Mouse (Mus musculus) liver, embryonic 14.5 days (tissue): ENCODE results near the gene Tvp23b. TPM values are rescaled to one million over a fixed set of nuclear protein-coding genes. Genes with fewer than 3 reads are reported as not detected.

Experiments used
- ATAC-seq: fragments of 200-750 bp; cut with Nextera tagmentation; 2 replicates; pipeline ENCODE4 v1.8.0; 2017; ENCODE audit warnings: moderate number of reproducible peaks, mild to moderate bottlenecking, moderate library complexity; ENCODE audit not compliant: insufficient read depth
- DNase-seq, 3 experiments: peaks; one replicate each; pipeline ENCODE4 v3.0.0-alpha.2; 2012 to 2013; ENCODE audit warnings: low read depth in 3 of 3, low spot score in 3 of 3
- H3K27ac ChIP-seq: fragments of 300-500 bp; sonication (generic); 2 replicates; pipeline ENCODE4 v1.5.1; 2014; ENCODE audit warnings: moderate library complexity, mild to moderate bottlenecking, control low read depth, inconsistent platforms
- H3K27me3 ChIP-seq: fragments of 300-500 bp; sonication (generic); 2 replicates; pipeline ENCODE4 v1.6.1; 2014; ENCODE audit warnings: mild to moderate bottlenecking, low read length, moderate library complexity; ENCODE audit not compliant: control insufficient read depth, insufficient read depth
- H3K36me3 ChIP-seq: fragments of 300-500 bp; sonication (generic); replicated peaks from 2 replicates; pipeline ENCODE4 v1.6.1; 2014; ENCODE audit warnings: low read depth; ENCODE audit not compliant: control insufficient read depth, insufficient read depth
- H3K4me1 ChIP-seq, 2 experiments: fragments of 200-500 bp in 1 of 2; fragments of 300-500 bp in 1 of 2; sonication (generic) in 1 of 2; replicated peaks; 2 replicates each; pipeline ENCODE4 v1.6.1; 2012 to 2014; ENCODE audit warnings: antibody characterized with exemption in 1 of 2, inconsistent platforms in 1 of 2, low read length in 1 of 2; ENCODE audit not compliant: control insufficient read depth in 2 of 2, insufficient read depth in 2 of 2
- H3K4me2 ChIP-seq: fragments of 300-500 bp; sonication (generic); 2 replicates; pipeline ENCODE4 v1.6.1; 2014; ENCODE audit warnings: low read depth, mild to moderate bottlenecking, control low read depth, moderate library complexity
- H3K4me3 ChIP-seq, 2 experiments: fragments of 200-500 bp in 1 of 2; fragments of 300-500 bp in 1 of 2; sonication (generic) in 1 of 2; 2 replicates each; pipeline ENCODE4 v1.5.1; 2012 to 2014; ENCODE audit warnings: low read depth in 2 of 2, low read length in 2 of 2, mild to moderate bottlenecking in 2 of 2, control low read depth in 1 of 2, inconsistent platforms in 1 of 2, moderate library complexity in 1 of 2; ENCODE audit not compliant: insufficient read depth in 1 of 2
- H3K9ac ChIP-seq: fragments of 300-500 bp; sonication (generic); replicated peaks from 2 replicates; pipeline ENCODE4 v1.6.1; 2014; ENCODE audit warnings: mild to moderate bottlenecking, control low read depth, moderate library complexity
- H3K9me3 ChIP-seq: fragments of 300-500 bp; sonication (generic); 2 replicates; pipeline ENCODE4 v1.6.1; 2016; ENCODE audit warnings: low read length, mixed read lengths; ENCODE audit not compliant: control insufficient read depth
- CTCF ChIP-seq: IDR thresholded peaks from 2 replicates; pipeline ENCODE4 v1.5.1; 2016; ENCODE audit warnings: antibody characterized with exemption, low read depth, control low read depth
- EP300 ChIP-seq: IDR thresholded peaks from 2 replicates; pipeline ENCODE4 v1.6.1; 2016; ENCODE audit warnings: antibody characterized with exemption, low read depth
- WGBS: fragments of 180-500 bp; shearing (Covaris S2); extraction: QIAGEN DNeasy Blood & Tissue Kit; methylation state at CpG from one replicate; pipeline ENCODE4 v1.1.7; 2014; ENCODE audit not compliant: insufficient replicate concordance; 5-methylcytosine and 5-hydroxymethylcytosine counted together
- polyA plus RNA-seq, 2 experiments: library from polyadenylated mRNA; depleted of rRNA in 1 of 2; stranded (reverse) in 1 of 2; unstranded in 1 of 2; fragments of >200 nt; fragmentation: Nextera tagmentation in 1 of 2; extraction: Ambion mirVana in 1 of 2; gene quantifications; 2 replicates each; pipeline versions ENCODE4 v1.2.1 to v1.2.3; 2012 to 2014

Gene Tvp23b
- polyA plus RNA-seq, 2 experiments: 12.9 to 25.3 TPM

DNA sequence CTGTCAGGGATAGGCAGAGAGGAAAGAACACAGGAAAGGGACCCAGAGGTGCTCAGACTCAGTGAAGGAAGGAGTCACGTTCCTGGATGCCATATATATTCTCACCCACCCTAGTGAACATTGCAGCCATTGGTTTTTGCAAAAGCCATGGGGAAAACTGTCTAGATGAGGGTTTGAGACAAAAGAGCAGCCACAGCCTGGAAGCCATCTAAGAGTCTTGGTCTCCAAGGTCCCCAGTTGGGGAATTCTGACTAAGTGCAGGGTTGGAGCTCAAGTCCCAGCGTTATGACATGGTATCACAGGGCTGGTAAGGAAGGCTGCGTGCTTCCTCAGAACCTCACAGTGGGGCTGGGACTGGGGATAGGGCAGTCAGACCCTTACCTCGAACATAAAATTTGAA is 13.7 kb upstream of the Tvp23b start:
- no peak overlapping the region for H3K4me2 ChIP-seq
- 59% methylated on average over 4 of the region's 4 CpGs for WGBS
- TF ChIP-seq EP300 (no peak), CTCF (no peak)
- no peak overlapping the region for H3K4me3 ChIP-seq
- H3K27ac ChIP-seq: no peak overlapping the region
- no peak for DNase-seq
- H3K4me1 ChIP-seq: peaks cover 0 to 7% of the 10 kb centered on the region in 2 experiments; a peak in 1 of 4 replicates
- H3K9me3 ChIP-seq: no peaks in the 10 kb centered on the region
- H3K9ac ChIP-seq: no peak overlapping the region
- H3K36me3 ChIP-seq: no peaks in the 10 kb centered on the region
- no peaks in the 10 kb centered on the region for H3K27me3 ChIP-seq
- no peak for ATAC-seq

DNA sequence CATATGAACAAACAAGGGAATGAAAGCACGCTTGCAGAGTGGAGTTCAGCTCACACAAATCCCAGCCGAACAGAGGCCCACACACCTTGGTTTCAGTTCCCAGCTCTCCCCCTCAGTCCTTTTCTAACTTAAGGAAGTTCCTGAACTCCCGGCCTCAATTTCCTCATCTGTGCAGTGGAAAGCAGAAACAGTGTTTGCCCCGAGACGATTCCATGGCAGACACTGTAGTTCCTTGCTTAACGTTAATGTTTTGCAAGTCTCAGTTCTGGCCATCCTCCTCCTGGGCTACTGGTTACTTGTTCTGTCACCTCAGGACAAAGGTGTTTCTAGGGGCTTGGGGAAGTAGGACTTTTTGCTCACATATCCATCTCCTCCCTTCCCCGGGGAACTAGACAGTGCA is 12.6 kb upstream of the Tvp23b start:
- no peak overlapping the region for H3K9ac ChIP-seq
- no peak for TF ChIP-seq CTCF
- TF ChIP-seq EP300: no peak
- H3K27ac ChIP-seq: no peak overlapping the region
- H3K36me3 ChIP-seq: no peaks in the 10 kb centered on the region
- no peaks in the 10 kb centered on the region for H3K27me3 ChIP-seq
- H3K4me1 ChIP-seq: peaks cover 0 to 7% of the 10 kb centered on the region in 2 experiments; a peak in 1 of 4 replicates
- WGBS: 52% methylated on average over 7 of the region's 7 CpGs
- DNase-seq: no peak
- no peak for ATAC-seq
- no peak overlapping the region for H3K4me3 ChIP-seq
- H3K4me2 ChIP-seq: no peak overlapping the region
- no peaks in the 10 kb centered on the region for H3K9me3 ChIP-seq

DNA sequence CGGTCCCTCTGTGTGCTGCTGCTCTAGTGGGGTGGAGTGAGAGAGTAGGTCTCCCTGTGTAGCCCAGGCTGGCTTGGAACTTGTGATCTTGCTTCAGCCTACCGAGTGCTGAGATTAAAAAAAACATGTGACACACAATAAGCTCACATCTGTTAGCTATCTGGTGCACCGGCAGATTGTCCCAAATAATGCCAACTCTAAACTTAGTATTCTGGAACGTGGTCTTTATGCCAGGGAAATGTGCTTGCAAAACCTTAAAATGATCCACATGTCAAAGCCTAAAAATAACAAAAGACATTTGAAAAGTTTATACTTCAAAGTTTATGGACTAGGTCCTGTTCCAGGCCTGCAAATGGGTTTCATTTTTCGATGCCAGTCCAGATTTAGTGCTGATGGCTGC is 10.1 kb upstream of the Tvp23b start:
- H3K9me3 ChIP-seq: no peaks in the 10 kb centered on the region
- H3K27me3 ChIP-seq: no peaks in the 10 kb centered on the region
- no peak overlapping the region for H3K9ac ChIP-seq
- ATAC-seq (no peak), DNase-seq (no peak)
- WGBS: 77% methylated on average over 5 of the region's 5 CpGs
- TF ChIP-seq CTCF (no peak), EP300 (no peak)
- H3K4me2 ChIP-seq: no peak overlapping the region
- H3K36me3 ChIP-seq: no peaks in the 10 kb centered on the region
- no peak overlapping the region for H3K4me3 ChIP-seq
- H3K27ac ChIP-seq: no peak overlapping the region
- H3K4me1 ChIP-seq: peaks cover 0 to 7% of the 10 kb centered on the region in 2 experiments; a peak in 1 of 4 replicates

DNA sequence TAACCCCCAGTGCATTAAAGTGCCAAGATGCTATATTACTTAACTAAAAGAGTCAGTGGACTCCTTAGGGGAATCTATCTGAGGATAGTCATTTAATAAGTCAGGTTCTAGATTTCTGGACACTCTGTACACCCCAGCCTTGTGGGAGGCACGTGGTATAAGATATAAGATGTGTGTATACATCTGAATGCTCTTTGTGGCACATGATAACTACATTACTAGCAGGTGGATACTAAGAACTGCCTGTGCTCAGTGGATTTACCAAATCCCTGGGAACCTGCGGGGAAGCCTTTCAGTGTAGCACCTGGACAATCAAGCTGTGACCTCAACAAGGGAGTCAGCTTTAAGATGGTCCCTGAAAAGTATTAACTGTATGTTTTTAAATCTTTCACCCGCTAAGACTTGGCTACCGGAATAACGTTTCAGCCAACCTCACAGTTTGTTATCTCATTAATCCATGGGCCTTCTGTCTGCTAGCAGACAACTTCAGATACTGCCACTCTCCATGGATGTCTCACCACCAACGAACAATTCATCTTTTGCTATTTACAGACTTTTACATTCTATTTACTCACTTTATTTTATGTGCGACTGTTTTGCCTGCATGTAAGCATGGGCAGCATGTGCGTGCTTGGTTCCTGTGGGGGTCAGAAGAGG is 9.4 kb upstream of the Tvp23b start:
- Histone ChIP-seq H3K9ac (no peak overlapping the region), H3K27me3 (no peaks in the 10 kb centered on the region), H3K4me3 (no peak overlapping the region), H3K4me1 (peaks cover 0 to 7% of the 10 kb centered on the region in 2 experiments; a peak in 1 of 4 replicates), H3K27ac (no peak overlapping the region), H3K36me3 (no peaks in the 10 kb centered on the region), H3K9me3 (no peaks in the 10 kb centered on the region), H3K4me2 (no peak overlapping the region)
- ATAC-seq (peak; percentile 74; the same call in 1 of the 2 replicates), DNase-seq (no peak)
- TF ChIP-seq CTCF (no peak), EP300 (peak; percentile 48)
- WGBS: 32% methylated on average over 8 of the region's 8 CpGs

DNA sequence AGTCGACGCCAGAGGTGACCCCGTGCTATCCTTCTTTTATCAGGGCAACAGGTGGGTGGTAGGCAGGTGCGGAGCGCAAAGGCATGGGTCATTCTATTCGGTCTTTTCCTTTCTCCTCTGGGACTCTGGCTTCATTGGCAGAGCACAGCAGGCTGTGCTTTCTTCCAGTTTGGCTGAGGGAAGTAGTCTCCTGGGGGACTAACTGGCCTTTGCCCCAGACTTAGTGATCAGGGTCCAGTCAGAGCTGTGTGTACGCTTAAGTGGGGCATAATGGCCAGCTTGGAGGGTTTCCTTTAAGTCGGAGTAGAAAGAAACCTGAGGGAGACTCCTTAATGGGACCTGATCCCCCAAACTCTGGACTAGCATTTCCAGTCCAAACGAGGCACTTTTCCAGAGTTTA is 5.8 kb upstream of the Tvp23b start:
- ATAC-seq: no peak
- H3K4me2 ChIP-seq: no peak overlapping the region
- no peaks in the 10 kb centered on the region for H3K27me3 ChIP-seq
- H3K9me3 ChIP-seq: no peaks in the 10 kb centered on the region
- H3K9ac ChIP-seq: no peak overlapping the region
- no peak for DNase-seq
- H3K4me1 ChIP-seq: peaks cover 0 to 7% of the 10 kb centered on the region in 2 experiments; a peak in 1 of 4 replicates
- H3K4me3 ChIP-seq: no peak overlapping the region
- TF ChIP-seq EP300 (no peak), CTCF (no peak)
- H3K36me3 ChIP-seq: no peaks in the 10 kb centered on the region
- no peak overlapping the region for H3K27ac ChIP-seq
- 62% methylated on average over 9 of the region's 9 CpGs for WGBS
